ENCODE assay signal across 23 mouse cellular contexts in genomic region chr5:8937965-8938364, GRCm38 (mm10). TPM values are rescaled to one million over a fixed set of nuclear protein-coding genes. Genes with fewer than 3 reads are reported as not detected.
DNase-seq lines count a peak whose midpoint lies in the region; ATAC-seq and TF ChIP-seq lines count a peak whose summit lies in the region.
"Had no signal": no experiment of that assay in that cellular context is flagged by ENCODE, and none has a peak within 500 bp of the region (broad histone marks: within the 10 kb centered on the region; RNA-seq: fewer than 3 reads in every experiment).

No protein-coding gene starts in this region.

- no peak overlapping the region for H3K4me2 ChIP-seq in midbrain, embryonic 13.5 days (replicated peaks)
- H3K4me2 ChIP-seq in midbrain, embryonic 11.5 days, result no peak overlapping the region
- H3K4me2 ChIP-seq: forebrain, embryonic 13.5 days; hindbrain, embryonic 15.5 days; limb, embryonic 15.5 days; neural tube, embryonic 12.5 days had no signal

- H3K36me3 ChIP-seq in midbrain, embryonic 13.5 days, result no peaks in the 10 kb centered on the region
- no peaks in the 10 kb centered on the region for H3K36me3 ChIP-seq in midbrain, embryonic 11.5 days (ENCODE audit: control insufficient read depth, insufficient read depth, low read length)
- H3K36me3 ChIP-seq: embryonic facial prominence, embryonic 10.5 days; hindbrain, embryonic 15.5 days; limb, embryonic 15.5 days; midbrain, embryonic 10.5 days; neural tube, embryonic 12.5 days had no signal

- WGBS in midbrain, embryonic 13.5 days, result 92% methylated on average over 7 of the region's 7 CpGs
- WGBS in midbrain, embryonic 11.5 days, result 87% methylated on average over 7 of the region's 7 CpGs

- H3K9me3 ChIP-seq in midbrain, embryonic 13.5 days, result no peaks in the 10 kb centered on the region
- no peaks in the 10 kb centered on the region for H3K9me3 ChIP-seq in midbrain, embryonic 11.5 days (ENCODE audit: control insufficient read depth, low read length)
- H3K9me3 ChIP-seq: embryonic facial prominence, embryonic 10.5 days; forebrain, embryonic 13.5 days; hindbrain, embryonic 15.5 days; limb, embryonic 15.5 days; midbrain, embryonic 10.5 days; neural tube, embryonic 12.5 days had no signal

- H3K27me3 ChIP-seq in midbrain, embryonic 13.5 days, result no peaks in the 10 kb centered on the region
- H3K27me3 ChIP-seq in midbrain, embryonic 11.5 days (ENCODE audit: control insufficient read depth, insufficient read depth, low read length), result no peaks in the 10 kb centered on the region
- H3K27me3 ChIP-seq: forebrain, embryonic 13.5 days; hindbrain, embryonic 15.5 days; limb, embryonic 15.5 days; neural tube, embryonic 12.5 days had no signal

- intact Hi-C loops in gastrocnemius, adult 2 months (cut with DNase I), result loop anchor here (5.0 kb wide), 1 partner anchor 36 kb away; no protein-coding TSS in a partner anchor
- intact Hi-C loops in gastrocnemius, postnatal 14 days (cut with DNase I; ENCODE audit: low total_unique reads), result loop anchor here (10.0 kb wide), 1 partner anchor 107 kb away; no protein-coding TSS in a partner anchor

- no peak for TF ChIP-seq CTCF in gastrocnemius, adult 2 months (IDR thresholded peaks at IDR 0.05)

- H3K4me3 ChIP-seq in gastrocnemius, adult 2 months, result no peak overlapping the region
- no peak overlapping the region for H3K4me3 ChIP-seq in midbrain, embryonic 13.5 days (replicated peaks)
- H3K4me3 ChIP-seq in midbrain, embryonic 11.5 days (ENCODE audit: low read depth, low read length), result no peak overlapping the region
- H3K4me3 ChIP-seq: embryonic facial prominence, embryonic 10.5 days; forebrain, embryonic 13.5 days; hindbrain, embryonic 15.5 days; limb, embryonic 15.5 days; midbrain, embryonic 10.5 days; neural tube, embryonic 12.5 days had no signal

- no peak overlapping the region for H3K9ac ChIP-seq in midbrain, embryonic 13.5 days (replicated peaks)
- H3K9ac ChIP-seq in midbrain, embryonic 11.5 days (ENCODE audit: low read length), result no peak overlapping the region
- H3K9ac ChIP-seq: forebrain, embryonic 13.5 days; hindbrain, embryonic 15.5 days; limb, embryonic 15.5 days; neural tube, embryonic 12.5 days had no signal

- no peaks in the 10 kb centered on the region for H3K4me1 ChIP-seq in midbrain, embryonic 13.5 days (replicated peaks)
- H3K4me1 ChIP-seq in midbrain, embryonic 11.5 days (ENCODE audit: control insufficient read depth, insufficient read depth, low read length), result no peaks in the 10 kb centered on the region
- H3K4me1 ChIP-seq: embryonic facial prominence, embryonic 10.5 days; forebrain, embryonic 13.5 days; hindbrain, embryonic 15.5 days; limb, embryonic 15.5 days; midbrain, embryonic 10.5 days; neural tube, embryonic 12.5 days had no signal

- ATAC-seq in midbrain, embryonic 13.5 days, result 0 out of 2 replicates have a peak, but pooled peaks have one; percentile 3
- ATAC-seq in midbrain, embryonic 11.5 days (ENCODE audit: low FRiP score), result no peak
- peak; percentile 88 for ATAC-seq in granulocyte monocyte progenitor cell, adult 5-6 weeks (replicated peaks; ENCODE audit: poor library complexity, severe bottlenecking)
- ATAC-seq: forebrain, embryonic 13.5 days; intestine, embryonic 16.5 days had no signal

- DNase-seq in gastrocnemius, adult 2 months, result peak; percentile 32
- DNase-seq in gastrocnemius, postnatal 14 days, result no peak
- DNase-seq in midbrain, embryonic 11.5 days (ENCODE audit: low spot score, missing footprints), result no peak
- no peak for DNase-seq in spleen, postnatal 36 days (ENCODE audit: low spot score in 2 of 2)
- DNase-seq in testis, postnatal 10 days (ENCODE audit: low spot score), result no peak
- DNase-seq: adrenal gland, adult 8-10 months; B cell, adult 2 months; cerebellum, postnatal 36 days; heart, adult 18-20 months; heart, postnatal 36 days; kidney, postnatal 10 days; lung, adult 2 months; right cerebral cortex, adult 18-20 months; thymus, adult 2 months had no signal

- no peak overlapping the region for H3K27ac ChIP-seq in gastrocnemius, adult 2 months
- H3K27ac ChIP-seq in midbrain, embryonic 13.5 days, result no peak overlapping the region
- H3K27ac ChIP-seq in midbrain, embryonic 11.5 days (ENCODE audit: low read depth, low read length), result no peak overlapping the region
- H3K27ac ChIP-seq: embryonic facial prominence, embryonic 10.5 days; forebrain, embryonic 13.5 days; hindbrain, embryonic 15.5 days; limb, embryonic 15.5 days; midbrain, embryonic 10.5 days; neural tube, embryonic 12.5 days had no signal

RNA-seq across cellular contexts. Expression of gene Abcb4, which starts 44.4 kb away (rescaled TPM):
- 10 to 100 TPM; 93.8 to 94.7 TPM for total RNA-seq in gastrocnemius, adult 2 months (2021)
- 10 to 100 TPM; 14.8 to 17.6 TPM for total RNA-seq in gastrocnemius, postnatal 14 days (2021)
- polyA plus RNA-seq in midbrain, embryonic 13.5 days (2015; fragmentation: Nextera tagmentation; extraction: Ambion mirVana), result 0.54 and 0.63 TPM in 2 replicates
- 0.46 and 0.60 TPM in 2 replicates for polyA plus RNA-seq in midbrain, embryonic 11.5 days (2014; fragmentation: Nextera tagmentation; extraction: Ambion mirVana)
- total RNA-seq in granulocyte monocyte progenitor cell, adult 5-6 weeks (2014; fragmentation: Nextera tagmentation), result 1.4 and 2.7 TPM in 2 replicates
- 1.4 and 2.0 TPM in 2 replicates for total RNA-seq in granulocyte monocyte progenitor cell, adult 5-6 weeks (2017)

RNA-seq across cellular contexts. Expression of gene Crot, which starts 59.2 kb away (rescaled TPM):
- total RNA-seq in gastrocnemius, adult 2 months (2021), result 10 to 100 TPM; 17.1 to 36.0 TPM
- 10 to 100 TPM; 26.9 to 27.3 TPM for total RNA-seq in gastrocnemius, postnatal 14 days (2021)
- polyA plus RNA-seq in midbrain, embryonic 13.5 days (2015; fragmentation: Nextera tagmentation; extraction: Ambion mirVana), result 17.8 and 19.2 TPM in 2 replicates
- polyA plus RNA-seq in midbrain, embryonic 11.5 days (2014; fragmentation: Nextera tagmentation; extraction: Ambion mirVana), result 29.1 and 31.7 TPM in 2 replicates
- total RNA-seq in granulocyte monocyte progenitor cell, adult 5-6 weeks (2014; fragmentation: Nextera tagmentation), result 20.0 and 25.7 TPM in 2 replicates
- total RNA-seq in granulocyte monocyte progenitor cell, adult 5-6 weeks (2017), result 45.0 and 51.7 TPM in 2 replicates

Comparison
In these comparisons a context has a peak if more than half of its experiments do, and no peak if none do; other contexts are left out.
1. RNA of gene Abcb4, which starts 44.4 kb away (total RNA-seq): 93.8 to 94.7 TPM in gastrocnemius, adult 2 months and 14.8 to 17.6 TPM in gastrocnemius, postnatal 14 days; 1.4 to 2.7 TPM in granulocyte monocyte progenitor cell, adult 5-6 weeks; every median in the first group is over 4 times any median in the second.